30 mouse cellular contexts compared by ENCODE assay signal in the genomic region with DNA sequence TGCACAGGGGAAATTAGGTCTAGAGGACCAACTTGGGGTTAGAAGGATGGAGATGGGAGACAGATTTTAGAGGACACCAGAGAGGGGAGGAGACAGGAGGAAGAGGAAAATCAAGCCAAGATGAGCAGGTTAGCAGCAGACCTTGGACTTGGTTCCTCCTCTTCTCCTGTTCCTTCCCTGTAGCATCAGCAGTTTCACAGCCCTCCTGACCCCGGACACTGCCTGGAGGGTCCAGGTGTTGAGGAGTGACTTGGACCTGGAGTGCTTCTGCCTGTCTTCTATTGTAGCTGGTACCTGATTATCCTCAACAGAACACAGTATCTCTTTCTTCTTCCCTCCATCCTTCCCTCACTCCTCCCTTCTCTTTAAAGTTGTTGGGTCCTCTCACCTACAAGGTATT. TPM values are rescaled to one million over a fixed set of nuclear protein-coding genes. Genes with fewer than 3 reads are reported as not detected.
DNase-seq lines count a peak whose midpoint lies in the region; ATAC-seq and TF ChIP-seq lines count a peak whose summit lies in the region.
"Had no signal": no experiment of that assay in that cellular context is flagged by ENCODE, and none has a peak within 500 bp of the region (broad histone marks: within the 10 kb centered on the region; RNA-seq: fewer than 3 reads in every experiment).

No protein-coding gene starts in this region.

- 83% methylated on average over 1 of the region's 1 CpGs for WGBS in kidney, embryonic 16.5 days
- WGBS in hindbrain, embryonic 11.5 days = 91% methylated on average over 1 of the region's 1 CpGs

- DNase-seq in testis, postnatal 10 days (ENCODE audit: low spot score) = no peak
- DNase-seq in kidney, postnatal 36 days = peak; percentile 58 to 67
- no peak for DNase-seq in hindbrain, embryonic 11.5 days (ENCODE audit: low spot score)
- no peak for DNase-seq in left cerebral cortex, postnatal 4 days
- no peak for DNase-seq in cerebellum, adult 11-12 months
- DNase-seq: cerebellum, adult 11 months; cerebellum, adult 9-11 months; embryo, embryonic 11 days; gastrocnemius, postnatal 25 days; heart, adult 11 months; heart, postnatal 36 days; lung, embryonic 14.5 days; right cerebral cortex, postnatal 25 days; spleen, adult 18-20 months had no signal

- H3K27ac ChIP-seq in testis, adult 2 months (ENCODE audit: control insufficient read depth, insufficient read depth, low read depth, low read length) = no peak overlapping the region
- H3K27ac ChIP-seq in kidney, embryonic 16.5 days (ENCODE audit: low read length) = 0 out of 2 replicates have a peak overlapping the region, but pooled peaks have one; percentile 37
- H3K27ac ChIP-seq in hindbrain, embryonic 11.5 days (ENCODE audit: low read depth, low read length) = no peak overlapping the region
- H3K27ac ChIP-seq: embryonic facial prominence, embryonic 12.5 days; heart, embryonic 10.5 days; hindbrain, embryonic 13.5 days; limb, embryonic 12.5 days; liver, embryonic 15.5 days; midbrain, embryonic 10.5 days; midbrain, embryonic 15.5 days had no signal

- TF ChIP-seq POLR2A in testis, adult 2 months (IDR thresholded peaks at IDR 0.05; ENCODE audit: control insufficient read depth, low read depth, low read length) = no peak

- H3K9ac ChIP-seq in kidney, embryonic 16.5 days (replicated peaks; ENCODE audit: low read length) = no peak overlapping the region
- no peak overlapping the region for H3K9ac ChIP-seq in hindbrain, embryonic 11.5 days (ENCODE audit: low read depth, low read length)
- H3K9ac ChIP-seq: embryonic facial prominence, embryonic 12.5 days; hindbrain, embryonic 13.5 days; limb, embryonic 12.5 days; liver, embryonic 15.5 days; lung, embryonic 14.5 days; midbrain, embryonic 15.5 days had no signal

- TF ChIP-seq CTCF in testis, adult 2 months (IDR thresholded peaks at IDR 0.05; ENCODE audit: control insufficient read depth, insufficient read depth, insufficient replicate concordance, low read depth, low read length) = no peak

- H3K27me3 ChIP-seq in testis, adult 2 months (ENCODE audit: control insufficient read depth, insufficient read depth, low read length) = no peaks in the 10 kb centered on the region
- H3K27me3 ChIP-seq in kidney, embryonic 16.5 days (ENCODE audit: insufficient read depth, low read length) = no peaks in the 10 kb centered on the region
- no peaks in the 10 kb centered on the region for H3K27me3 ChIP-seq in hindbrain, embryonic 11.5 days (ENCODE audit: control insufficient read depth, insufficient read depth, low read length)
- H3K27me3 ChIP-seq: embryonic facial prominence, embryonic 12.5 days; hindbrain, embryonic 13.5 days; limb, embryonic 12.5 days; liver, embryonic 15.5 days; midbrain, embryonic 15.5 days; Patski had no signal

- H3K4me2 ChIP-seq in kidney, embryonic 16.5 days (replicated peaks; ENCODE audit: low read depth, low read length) = no peak overlapping the region
- H3K4me2 ChIP-seq in hindbrain, embryonic 11.5 days (replicated peaks; ENCODE audit: low read depth, low read length) = no peak overlapping the region
- H3K4me2 ChIP-seq: embryonic facial prominence, embryonic 12.5 days; hindbrain, embryonic 13.5 days; limb, embryonic 12.5 days; liver, embryonic 15.5 days; lung, embryonic 14.5 days; midbrain, embryonic 15.5 days had no signal

- H3K36me3 ChIP-seq in testis, adult 2 months (ENCODE audit: control insufficient read depth, insufficient read depth, low read length) = no peaks in the 10 kb centered on the region
- no peaks in the 10 kb centered on the region for H3K36me3 ChIP-seq in kidney, embryonic 16.5 days (ENCODE audit: insufficient read depth, low read length)
- no peaks in the 10 kb centered on the region for H3K36me3 ChIP-seq in hindbrain, embryonic 11.5 days (ENCODE audit: control insufficient read depth, insufficient read depth, low read length)
- H3K36me3 ChIP-seq: embryonic facial prominence, embryonic 12.5 days; heart, embryonic 10.5 days; hindbrain, embryonic 13.5 days; liver, embryonic 15.5 days; midbrain, embryonic 10.5 days; midbrain, embryonic 15.5 days had no signal

- intact Hi-C loops in left cerebral cortex, postnatal 4 days (cut with DNase I) = no loop called here

- no peaks in the 10 kb centered on the region for H3K9me3 ChIP-seq in kidney, embryonic 16.5 days (ENCODE audit: low read length)
- H3K9me3 ChIP-seq in hindbrain, embryonic 11.5 days (ENCODE audit: control insufficient read depth, low read length) = no peaks in the 10 kb centered on the region
- H3K9me3 ChIP-seq: embryonic facial prominence, embryonic 12.5 days; heart, embryonic 10.5 days; hindbrain, embryonic 13.5 days; limb, embryonic 12.5 days; liver, embryonic 15.5 days; midbrain, embryonic 10.5 days; midbrain, embryonic 15.5 days had no signal

- no peak for ATAC-seq in kidney, embryonic 16.5 days (ENCODE audit: low FRiP score, low TSS enrichment)
- no peak for ATAC-seq in hindbrain, embryonic 11.5 days (ENCODE audit: low FRiP score)
- ATAC-seq: forebrain, embryonic 14.5 days; midbrain, embryonic 15.5 days; Patski had no signal

- H3K4me3 ChIP-seq in testis, adult 2 months (ENCODE audit: control insufficient read depth, low read depth, low read length) = peak overlapping the region; percentile 65
- no peak overlapping the region for H3K4me3 ChIP-seq in kidney, embryonic 16.5 days (ENCODE audit: low read length)
- no peak overlapping the region for H3K4me3 ChIP-seq in hindbrain, embryonic 11.5 days (ENCODE audit: low read depth, low read length)
- H3K4me3 ChIP-seq: embryonic facial prominence, embryonic 12.5 days; heart, embryonic 10.5 days; hindbrain, embryonic 13.5 days; limb, embryonic 12.5 days; liver, embryonic 15.5 days; midbrain, embryonic 10.5 days; midbrain, embryonic 15.5 days had no signal

- no peaks in the 10 kb centered on the region for H3K4me1 ChIP-seq in testis, adult 2 months (ENCODE audit: control insufficient read depth, insufficient read depth, low read length)
- H3K4me1 ChIP-seq in kidney, embryonic 16.5 days (ENCODE audit: insufficient read depth, low read length) = peaks cover 8% of the 10 kb centered on the region; the same call in 1 of the 2 replicates
- H3K4me1 ChIP-seq in hindbrain, embryonic 11.5 days (replicated peaks; ENCODE audit: control insufficient read depth, insufficient read depth, low read length) = no peaks in the 10 kb centered on the region
- H3K4me1 ChIP-seq: embryonic facial prominence, embryonic 12.5 days; heart, embryonic 10.5 days; hindbrain, embryonic 13.5 days; limb, embryonic 12.5 days; midbrain, embryonic 10.5 days; midbrain, embryonic 15.5 days had no signal

RNA-seq across cellular contexts. Expression of a gene that starts 26.6 kb away (rescaled TPM):
- polyA plus RNA-seq in testis, adult 2 months (2012; rRNA removed) = 1.6 and 1.9 TPM in 2 replicates
- 11.3 and 12.0 TPM in 2 replicates for polyA plus RNA-seq in kidney, embryonic 16.5 days (2015; fragmentation: Nextera tagmentation; extraction: Ambion mirVana)
- polyA plus RNA-seq in hindbrain, embryonic 11.5 days (2014; fragmentation: Nextera tagmentation; extraction: Ambion mirVana) = 16.7 and 20.4 TPM in 2 replicates
- 10 to 100 TPM; 28.6 to 33.2 TPM for total RNA-seq in left cerebral cortex, postnatal 4 days (2021)

RNA-seq across cellular contexts. Expression of a gene that starts 28.1 kb away (rescaled TPM):
- polyA plus RNA-seq in testis, adult 2 months (2012; rRNA removed) = 0.12 and 0.20 TPM in 2 replicates
- 0.71 and 1.2 TPM in 2 replicates for polyA plus RNA-seq in kidney, embryonic 16.5 days (2015; fragmentation: Nextera tagmentation; extraction: Ambion mirVana)
- polyA plus RNA-seq in hindbrain, embryonic 11.5 days (2014; fragmentation: Nextera tagmentation; extraction: Ambion mirVana) = 0.31 and 0.34 TPM in 2 replicates
- under 1 TPM; 0.42 to 0.44 TPM for total RNA-seq in left cerebral cortex, postnatal 4 days (2021)
- total RNA-seq: gastrocnemius, adult 18-20 months; megakaryocyte progenitor cell, adult 5-6 weeks; MEL; neutrophil, adult 5-6 weeks had no signal

RNA-seq across cellular contexts. Expression of a gene that starts 55.2 kb away (rescaled TPM):
- polyA plus RNA-seq in testis, adult 2 months (2012; rRNA removed) = 1.5 and 1.9 TPM in 2 replicates
- 27.7 and 30.7 TPM in 2 replicates for polyA plus RNA-seq in kidney, embryonic 16.5 days (2015; fragmentation: Nextera tagmentation; extraction: Ambion mirVana)
- polyA plus RNA-seq in hindbrain, embryonic 11.5 days (2014; fragmentation: Nextera tagmentation; extraction: Ambion mirVana) = 1.0 and 1.2 TPM in 2 replicates
- 1 to 10 TPM; 1.2 to 3.3 TPM for total RNA-seq in left cerebral cortex, postnatal 4 days (2021)
- total RNA-seq: heart, postnatal 36 days; liver, adult 2 months had no signal
- polyA plus RNA-seq: liver, adult 2 months had no signal

Comparison
In these comparisons a context has a peak if more than half of its experiments do, and no peak if none do; other contexts are left out.
1. DNase-seq: peak in kidney, postnatal 36 days (2 of 2); none in testis, postnatal 10 days (single experiment), hindbrain, embryonic 11.5 days (single experiment), left cerebral cortex, postnatal 4 days (single experiment) and cerebellum, adult 11-12 months (single experiment).